Mouse (Mus musculus) liver, postnatal 0 days (tissue): ENCODE data around the gene Nrp2. TPM values are rescaled to one million over a fixed set of nuclear protein-coding genes. Genes with fewer than 3 reads are reported as not detected.

Experiments used
- ATAC-seq: fragments of 200-750 bp; cut with Nextera tagmentation; 2 replicates; pipeline ENCODE4 v1.8.0; 2017; ENCODE audit warnings: mild to moderate bottlenecking, moderate library complexity
- DNase-seq: peaks from one replicate; pipeline ENCODE4 v3.0.0-alpha.2; 2016
- H3K27ac ChIP-seq: fragments of 300-500 bp; sonication (generic); 2 replicates; pipeline ENCODE4 v1.5.1; 2014; ENCODE audit warnings: antibody characterized with exemption, moderate library complexity, mild to moderate bottlenecking, low read depth
- H3K27me3 ChIP-seq: fragments of 300-500 bp; sonication (generic); 2 replicates; pipeline ENCODE4 v1.6.1; 2014; ENCODE audit warnings: low read length, control low read depth, mixed read lengths; ENCODE audit not compliant: insufficient read depth
- H3K36me3 ChIP-seq: fragments of 300-500 bp; sonication (generic); replicated peaks from 2 replicates; pipeline ENCODE4 v1.6.1; 2014; ENCODE audit warnings: mild to moderate bottlenecking, control low read depth, low read length, moderate library complexity, mixed read lengths; ENCODE audit not compliant: insufficient read depth
- H3K4me1 ChIP-seq: fragments of 300-500 bp; sonication (generic); 2 replicates; pipeline ENCODE4 v1.6.1; 2014; ENCODE audit warnings: antibody characterized with exemption, mild to moderate bottlenecking, control low read depth; ENCODE audit not compliant: insufficient read depth
- H3K4me2 ChIP-seq: fragments of 300-500 bp; sonication (generic); 2 replicates; pipeline ENCODE4 v1.6.1; 2014; ENCODE audit warnings: low read depth, mild to moderate bottlenecking, low read length, moderate library complexity, mixed read lengths
- H3K4me3 ChIP-seq: fragments of 300-500 bp; sonication (generic); 2 replicates; pipeline ENCODE4 v1.5.1; 2014; ENCODE audit warnings: low read depth, low read length
- H3K9ac ChIP-seq: fragments of 300-500 bp; sonication (generic); replicated peaks from 2 replicates; pipeline ENCODE4 v1.6.1; 2014; ENCODE audit warnings: mild to moderate bottlenecking, moderate library complexity
- H3K9me3 ChIP-seq: fragments of 300-500 bp; sonication (generic); 2 replicates; pipeline ENCODE4 v1.6.1; 2016; ENCODE audit warnings: mild to moderate bottlenecking, control low read depth, low read length, mixed read lengths
- CTCF ChIP-seq: sonication (generic); IDR thresholded peaks from 2 replicates; pipeline ENCODE4 v1.5.1; 2016; ENCODE audit warnings: antibody characterized with exemption, low read depth
- EP300 ChIP-seq: IDR thresholded peaks from 2 replicates; pipeline ENCODE4 v1.6.1; 2016; ENCODE audit warnings: antibody characterized with exemption, low read depth, mild to moderate bottlenecking
- WGBS: fragments of 180-500 bp; shearing (Covaris S2); extraction: QIAGEN DNeasy Blood & Tissue Kit; methylation state at CpG from one replicate; pipeline ENCODE4 v1.1.7; 2014; ENCODE audit not compliant: insufficient replicate concordance; 5-methylcytosine and 5-hydroxymethylcytosine counted together
- polyA plus RNA-seq: library from polyadenylated mRNA; unstranded; fragments of >200 nt; fragmentation: Nextera tagmentation; extraction: Ambion mirVana; gene quantifications from 2 replicates; pipeline ENCODE4 v1.2.1, GENCODE M21; 2015

Gene Nrp2
- polyA plus RNA-seq, 1 experiment from 2014 or later: 0.96 TPM

GRCm38 (mm10) chr1:62704117-62704888, 1.2 kb downstream of the Nrp2 start:
- no peak overlapping the region for H3K9ac ChIP-seq
- H3K4me1 ChIP-seq: peaks cover 20% of the 10 kb centered on the region
- no peaks in the 10 kb centered on the region for H3K9me3 ChIP-seq
- peaks cover 75% of the 10 kb centered on the region for H3K27me3 ChIP-seq
- H3K4me3 ChIP-seq: peak overlapping the region; percentile 60
- H3K4me2 ChIP-seq: peak overlapping the region; percentile 80
- no peaks in the 10 kb centered on the region for H3K36me3 ChIP-seq
- 6% methylated on average over 9 of the region's 9 CpGs for WGBS
- TF ChIP-seq EP300 (no peak), CTCF (no peak)
- no peak overlapping the region for H3K27ac ChIP-seq
- ATAC-seq: no peak
- DNase-seq: no peak

GRCm38 (mm10) chr1:62704889-62705516, 1.9 kb downstream of the Nrp2 start:
- DNase-seq (no peak), ATAC-seq (no peak)
- H3K9ac ChIP-seq: no peak overlapping the region
- H3K27ac ChIP-seq: no peak overlapping the region
- no peaks in the 10 kb centered on the region for H3K36me3 ChIP-seq
- H3K4me3 ChIP-seq: peak overlapping the region; percentile 60
- H3K4me1 ChIP-seq: peaks cover 20% of the 10 kb centered on the region
- peak overlapping the region; percentile 7; the same call in 1 of the 2 replicates for H3K4me2 ChIP-seq
- peaks cover 81% of the 10 kb centered on the region for H3K27me3 ChIP-seq
- no peaks in the 10 kb centered on the region for H3K9me3 ChIP-seq
- 15% methylated on average over 16 of the region's 16 CpGs for WGBS
- no peak for TF ChIP-seq EP300
- no peak for TF ChIP-seq CTCF

- Histone ChIP-seq H3K4me2 (peak overlapping the region; percentile 82; the same call in 1 of the 2 replicates), H3K36me3 (no peaks in the 10 kb centered on the region), H3K27me3 (peaks cover 82% of the 10 kb centered on the region), H3K4me1 (peaks cover 20% of the 10 kb centered on the region), H3K4me3 (peak overlapping the region; percentile 60), H3K27ac (no peak overlapping the region), H3K9ac (0 out of 2 replicates have a peak overlapping the region, but pooled peaks have one; percentile 21), H3K9me3 (no peaks in the 10 kb centered on the region)
- no peak for TF ChIP-seq CTCF
- TF ChIP-seq EP300: no peak
- WGBS: 5% methylated on average over 18 of the region's 18 CpGs
- ATAC-seq (no peak), DNase-seq (no peak)
These were observed 2.5 kb downstream of the Nrp2 start for GRCm38 (mm10) chr1:62705517-62705981.

- no peaks in the 10 kb centered on the region for H3K9me3 ChIP-seq
- peak overlapping the region; percentile 60 for H3K4me3 ChIP-seq
- under 1% methylated on average over 73 of the region's 73 CpGs for WGBS
- peak overlapping the region; percentile 21; the same call in 1 of the 2 replicates for H3K9ac ChIP-seq
- DNase-seq (peak; percentile 46), ATAC-seq (peak; percentile 49)
- H3K36me3 ChIP-seq: no peaks in the 10 kb centered on the region
- TF ChIP-seq CTCF (no peak), EP300 (no peak)
- peaks cover 20% of the 10 kb centered on the region for H3K4me1 ChIP-seq
- peak overlapping the region; percentile 82 for H3K4me2 ChIP-seq
- peaks cover 82% of the 10 kb centered on the region for H3K27me3 ChIP-seq
- no peak overlapping the region for H3K27ac ChIP-seq
These were observed 3.3 kb downstream of the Nrp2 start for GRCm38 (mm10) chr1:62706085-62707021.

- 3% methylated on average over 35 of the region's 35 CpGs for WGBS
- peak; percentile 23; the same call in 1 of the 2 replicates for TF ChIP-seq CTCF
- no peak for TF ChIP-seq EP300
- Histone ChIP-seq H3K27ac (no peak overlapping the region), H3K36me3 (no peaks in the 10 kb centered on the region), H3K9me3 (no peaks in the 10 kb centered on the region), H3K27me3 (peaks cover 73% of the 10 kb centered on the region), H3K4me2 (peak overlapping the region; percentile 82), H3K4me3 (peak overlapping the region; percentile 60), H3K4me1 (peaks cover 20% of the 10 kb centered on the region), H3K9ac (0 out of 2 replicates have a peak overlapping the region, but pooled peaks have one; percentile 21)
- DNase-seq (no peak), ATAC-seq (no peak)
These were observed 4.2 kb downstream of the Nrp2 start for GRCm38 (mm10) chr1:62707101-62707912.
